Mouse (Mus musculus) lung, adult 2 months (tissue): ENCODE data around the gene Aox2.

Source experiments
- CTCF ChIP-seq: fragments of 200-500 bp; IDR thresholded peaks from 2 replicates; pipeline ENCODE4 v1.5.1; 2011; ENCODE audit warnings: mild to moderate bottlenecking, low read length, control low read depth; ENCODE audit not compliant: insufficient read depth
- POLR2A ChIP-seq: fragments of 200-500 bp; IDR thresholded peaks from 2 replicates; pipeline ENCODE4 v1.6.1; 2011; ENCODE audit warnings: low read depth, mild to moderate bottlenecking, control low read depth, low read length, borderline replicate concordance; ENCODE audit errors: extremely low read depth

DNA sequence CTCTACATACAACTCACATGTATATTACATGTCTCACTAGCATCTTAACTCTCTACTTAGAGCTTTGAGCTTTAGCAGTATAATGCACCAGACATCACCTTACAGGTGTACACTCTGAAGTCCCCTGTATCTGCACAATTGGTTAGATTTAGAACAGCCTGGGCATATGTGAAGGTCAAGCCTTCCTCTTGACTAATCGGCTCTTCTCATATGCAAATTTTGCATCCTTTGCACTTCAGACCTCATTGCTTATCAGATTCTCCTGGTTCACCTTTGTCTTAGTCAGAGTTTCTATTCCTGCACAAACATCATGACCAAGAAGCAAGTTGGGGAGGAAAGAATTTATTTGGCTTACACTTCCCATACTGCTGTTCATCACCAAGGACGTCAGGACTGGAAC, 91.6 kb downstream of the Aox2 start:
- no peak for TF ChIP-seq POLR2A
- TF ChIP-seq CTCF, result no peak
